Mouse (Mus musculus): ENCODE data around the gene BC037034.
"Not testable (repeated sequence)": the region's sequence is repeated elsewhere in the genome, so short reads cannot be mapped to it uniquely, and the experiment has no call there.

BC037034 gene

DNA sequence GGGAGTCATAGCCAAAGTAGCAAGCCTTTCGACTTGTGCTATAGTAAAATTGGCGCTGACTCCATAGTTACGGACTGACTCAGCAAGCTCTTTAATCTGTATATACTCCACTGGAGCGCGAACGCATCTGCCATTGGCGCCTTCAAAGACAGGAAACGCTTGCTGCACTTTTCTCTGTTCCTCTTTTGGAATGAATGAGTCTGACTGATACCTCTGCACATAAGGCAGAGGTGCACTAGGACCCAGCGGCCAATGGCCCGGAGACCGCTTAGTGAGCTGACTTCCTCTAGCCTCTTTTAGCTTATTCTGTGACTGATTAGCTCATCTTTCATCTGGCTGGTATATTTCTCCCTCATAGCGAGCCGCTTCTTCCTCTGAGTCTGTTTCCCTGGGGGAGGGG is 47.2 kb downstream of the BC037034 start:
- not testable (repeated sequence) for DNase-seq (ENCODE audit: low spot score)
